Mouse (Mus musculus): ENCODE measurements around the gene Glis2. TPM values are rescaled to one million over a fixed set of nuclear protein-coding genes. Genes with fewer than 3 reads are reported as not detected.

Gene Glis2
- total and polyA plus RNA-seq, 3 experiments: 0.62 to 5.0 TPM; not detected in 1

GRCm38 (mm10) chr16:4605514-4606131 lies 11.1 kb downstream of the Glis2 start:
- TF ChIP-seq MAFK (IDR thresholded peaks at IDR 0.05; ENCODE audit: borderline replicate concordance, low read depth, low read length): no peak
- TF ChIP-seq MXI1 (IDR thresholded peaks at IDR 0.05; ENCODE audit: low read depth, low read length): no peak
- TF ChIP-seq TCF12 (IDR thresholded peaks at IDR 0.05; ENCODE audit: low read depth, low read length): no peak
- TF ChIP-seq ZC3H11A (IDR thresholded peaks at IDR 0.05; ENCODE audit: low read depth, low read length): no peak
- no peak for TF ChIP-seq SMC3 (IDR thresholded peaks at IDR 0.05; ENCODE audit: low read depth, low read length)
- no peak for TF ChIP-seq BHLHE40 (IDR thresholded peaks at IDR 0.05; ENCODE audit: borderline replicate concordance, low read depth, low read length)
- TF ChIP-seq KAT2A (conservative IDR thresholded peaks at IDR 0.05; ENCODE audit: low read depth, low read length): no peak
- TF ChIP-seq TAL1 (IDR thresholded peaks at IDR 0.05; ENCODE audit: low read length): no peak
- TF ChIP-seq EP300 (IDR thresholded peaks at IDR 0.05; ENCODE audit: low read depth in 1 of 2, low read length in 2 of 2): no peak
- Histone ChIP-seq H3K9me3 (replicated peaks; ENCODE audit: insufficient read depth, low read length) (no peaks in the 10 kb centered on the region), H3K4me1 (ENCODE audit: control insufficient read depth in 1 of 2, insufficient read depth in 2 of 2, low read length in 2 of 2) (no peaks in the 10 kb centered on the region; a peak in 1 of 4 replicates), H3K79me2 (ENCODE audit: control insufficient read depth, insufficient read depth, low read length, poor library complexity) (no peaks in the 10 kb centered on the region), H3K9ac (ENCODE audit: control insufficient read depth, low read depth, low read length, poor library complexity, severe bottlenecking) (no peak overlapping the region), H3K4me3 (ENCODE audit: control insufficient read depth in 1 of 2, insufficient read depth in 1 of 2, low read depth in 2 of 2, low read length in 2 of 2) (no peak overlapping the region), H3K27ac (ENCODE audit: control insufficient read depth, low read depth, low read length) (no peak overlapping the region), H3K27me3 (ENCODE audit: control insufficient read depth in 1 of 2, insufficient read depth in 2 of 2, low read length in 2 of 2) (no peaks in the 10 kb centered on the region), H3K36me3 (ENCODE audit: control insufficient read depth in 1 of 2, insufficient read depth in 2 of 2, low read length in 2 of 2) (no peaks in the 10 kb centered on the region)
- no peak for DNase-seq (ENCODE audit: low read depth, low spot score)

DNA sequence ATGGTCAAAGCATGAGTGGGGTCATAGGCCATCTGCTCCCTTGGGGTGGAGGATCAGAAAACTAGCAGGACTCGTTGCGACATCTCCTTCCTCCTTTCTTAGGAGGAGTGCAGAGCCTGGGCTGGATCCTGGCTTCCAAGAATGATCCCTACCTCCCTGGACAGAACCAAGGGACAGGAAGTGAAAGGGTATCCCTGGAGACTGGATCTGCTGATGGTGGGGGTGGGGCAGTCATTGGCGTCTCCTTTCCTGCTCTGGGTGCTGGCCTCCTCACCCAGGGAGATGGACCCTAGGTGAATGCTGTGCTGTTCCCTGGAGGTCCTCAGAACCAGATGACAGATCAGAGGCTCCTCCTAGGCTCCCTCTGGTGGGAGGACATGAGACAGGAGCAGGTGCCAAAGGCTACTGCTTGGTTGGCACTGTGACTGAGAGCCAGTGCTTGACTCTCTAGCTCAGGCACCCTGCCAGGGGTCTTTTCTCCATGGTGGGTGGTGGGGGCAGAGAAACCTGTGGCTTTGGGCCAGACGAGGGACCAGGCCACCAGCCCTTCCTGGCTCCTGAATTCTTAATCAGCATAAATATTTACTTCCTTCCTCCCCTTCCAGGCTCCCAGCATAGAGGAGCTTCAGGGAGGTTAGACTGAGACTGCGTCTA lies 12.0 kb downstream of the Glis2 start:
- Histone ChIP-seq H3K27me3 (ENCODE audit: control insufficient read depth in 1 of 2, insufficient read depth in 2 of 2, low read length in 2 of 2) (no peaks in the 10 kb centered on the region), H3K9ac (ENCODE audit: control insufficient read depth, low read depth, low read length, poor library complexity, severe bottlenecking) (no peak overlapping the region), H3K4me1 (ENCODE audit: control insufficient read depth in 1 of 2, insufficient read depth in 2 of 2, low read length in 2 of 2) (no peaks in the 10 kb centered on the region; a peak in 1 of 4 replicates), H3K27ac (ENCODE audit: control insufficient read depth, low read depth, low read length) (no peak overlapping the region), H3K79me2 (ENCODE audit: control insufficient read depth, insufficient read depth, low read length, poor library complexity) (no peaks in the 10 kb centered on the region), H3K4me3 (ENCODE audit: control insufficient read depth in 1 of 2, insufficient read depth in 1 of 2, low read depth in 2 of 2, low read length in 2 of 2) (no peak overlapping the region), H3K9me3 (replicated peaks; ENCODE audit: insufficient read depth, low read length) (no peaks in the 10 kb centered on the region), H3K36me3 (ENCODE audit: control insufficient read depth in 1 of 2, insufficient read depth in 2 of 2, low read length in 2 of 2) (no peaks in the 10 kb centered on the region)
- TF ChIP-seq CTCF (IDR thresholded peaks at IDR 0.05 in 2 of 3, conservative IDR thresholded peaks at IDR 0.05 in 1 of 3; ENCODE audit: control insufficient read depth in 1 of 3, insufficient read depth in 1 of 3, low read depth in 2 of 3, low read length in 3 of 3, poor library complexity in 1 of 3, severe bottlenecking in 1 of 3) (peak; percentile 13 to 58 (median 50); a peak in 4 of 6 replicates), MYC (IDR thresholded peaks at IDR 0.05; ENCODE audit: low read depth, low read length) (no peak), TCF12 (IDR thresholded peaks at IDR 0.05; ENCODE audit: low read depth, low read length) (no peak), RAD21 (IDR thresholded peaks at IDR 0.05; ENCODE audit: low read depth, low read length) (peak; percentile 14), UBTF (IDR thresholded peaks at IDR 0.05; ENCODE audit: borderline replicate concordance, insufficient read depth, low read depth, low read length) (no peak), MAZ (IDR thresholded peaks at IDR 0.05; ENCODE audit: low read depth, low read length) (no peak), POLR2AphosphoS5 (IDR thresholded peaks at IDR 0.05; ENCODE audit: borderline replicate concordance, low read depth, low read length) (no peak), SMC3 (IDR thresholded peaks at IDR 0.05; ENCODE audit: low read depth, low read length) (peak; percentile 73)
- DNase-seq (ENCODE audit: low read depth, low spot score): no peak

Measured in MEL (cell line).